Mouse (Mus musculus) midbrain, embryonic 13.5 days (tissue): ENCODE results near the gene Rfxap. TPM values are rescaled to one million over a fixed set of nuclear protein-coding genes. Genes with fewer than 3 reads are reported as not detected.

Source experiments
- ATAC-seq: fragments of 200-750 bp; cut with Nextera tagmentation; 2 replicates; pipeline ENCODE4 v1.8.0; 2017; ENCODE audit warnings: mild to moderate bottlenecking, moderate TSS enrichment, moderate library complexity
- H3K27ac ChIP-seq: fragments of 300-500 bp; sonication (generic); 2 replicates; pipeline ENCODE4 v1.5.1; 2015; ENCODE audit warnings: inconsistent platforms, mild to moderate bottlenecking, moderate library complexity
- H3K27me3 ChIP-seq: fragments of 300-500 bp; sonication (generic); 2 replicates; pipeline ENCODE4 v1.6.1; 2015; ENCODE audit warnings: mild to moderate bottlenecking, inconsistent platforms
- H3K36me3 ChIP-seq: fragments of 300-500 bp; sonication (generic); 2 replicates; pipeline ENCODE4 v1.6.1; 2015; ENCODE audit warnings: mild to moderate bottlenecking, inconsistent platforms
- H3K4me1 ChIP-seq: fragments of 300-500 bp; sonication (generic); replicated peaks from 2 replicates; pipeline ENCODE4 v1.6.1; 2015; ENCODE audit warnings: inconsistent platforms
- H3K4me2 ChIP-seq: fragments of 300-500 bp; sonication (generic); replicated peaks from 2 replicates; pipeline ENCODE4 v1.6.1; 2015; ENCODE audit warnings: moderate library complexity, mild to moderate bottlenecking, inconsistent platforms
- H3K4me3 ChIP-seq: fragments of 300-500 bp; sonication (generic); replicated peaks from 2 replicates; pipeline ENCODE4 v1.5.1; 2015; ENCODE audit warnings: mild to moderate bottlenecking, inconsistent platforms
- H3K9ac ChIP-seq: fragments of 300-500 bp; sonication (generic); replicated peaks from 2 replicates; pipeline ENCODE4 v1.6.1; 2015; ENCODE audit warnings: mild to moderate bottlenecking, inconsistent platforms
- H3K9me3 ChIP-seq: fragments of 300-500 bp; sonication (generic); 2 replicates; pipeline ENCODE4 v1.6.1; 2016; ENCODE audit warnings: mild to moderate bottlenecking, inconsistent platforms
- WGBS: fragments of 180-500 bp; shearing (Covaris S2); methylation state at CpG from one replicate; pipeline ENCODE4 v1.1.7; 2015; 5-methylcytosine and 5-hydroxymethylcytosine counted together
- polyA plus RNA-seq: library from polyadenylated mRNA; unstranded; fragments of >200 nt; fragmentation: Nextera tagmentation; extraction: Ambion mirVana; gene quantifications from 2 replicates; pipeline ENCODE4 v1.2.1, GENCODE M21; 2015

Gene Rfxap
- 29.7 and 40.0 TPM in 2 replicates for polyA plus RNA-seq

GRCm38 (mm10) chr3:54807666-54808217, at the start of gene Rfxap:
Gene Rfxap, minus strand, starts transcription at chr3:54807791.
- Histone ChIP-seq H3K27ac (peak within 1 kb of the TSS; percentile 97), H3K9me3 (no peaks in the 10 kb centered on the region), H3K9ac (peak within 1 kb of the TSS; percentile 90), H3K4me2 (peak within 1 kb of the TSS; percentile 97), H3K4me1 (peaks cover 24% of the 10 kb centered on the region), H3K4me3 (peak within 1 kb of the TSS; percentile 82), H3K36me3 (peaks cover 17% of the 10 kb centered on the region), H3K27me3 (peaks cover 3% of the 10 kb centered on the region; the same call in 1 of the 2 replicates)
- peak; percentile 95 for ATAC-seq
- under 1% methylated on average over 52 of the region's 52 CpGs for WGBS

- 0 out of 2 replicates have a peak, but pooled peaks have one; percentile 37 for ATAC-seq
- 50% methylated on average over 2 of the region's 2 CpGs for WGBS
Observed at GRCm38 (mm10) chr3:54835421-54835820, 27.8 kb upstream of the Rfxap start.

DNA sequence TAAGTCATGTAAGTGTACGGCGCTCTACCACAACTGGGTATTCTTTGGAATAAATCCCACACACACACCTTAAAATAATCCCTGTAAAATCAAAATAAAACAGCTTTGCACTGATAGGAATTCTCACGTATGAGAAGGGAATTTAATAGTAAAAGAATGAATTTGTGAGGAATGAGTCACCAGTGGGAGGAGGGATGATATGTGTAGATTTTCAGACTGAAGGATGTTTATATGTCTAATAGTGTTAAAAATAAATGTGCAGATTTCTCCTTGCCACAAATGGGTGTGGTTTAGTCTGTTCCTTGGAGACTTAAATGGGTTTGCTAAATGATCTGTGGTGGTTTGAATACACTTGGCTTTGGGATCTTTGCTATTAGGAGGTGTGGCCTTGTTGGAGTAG, 24.9 kb upstream of the Rfxap start:
- no peak for ATAC-seq
- Histone ChIP-seq H3K9me3 (no peaks in the 10 kb centered on the region), H3K9ac (no peak overlapping the region), H3K36me3 (no peaks in the 10 kb centered on the region), H3K27ac (no peak overlapping the region), H3K4me2 (no peak overlapping the region), H3K4me1 (no peaks in the 10 kb centered on the region), H3K27me3 (no peaks in the 10 kb centered on the region), H3K4me3 (no peak overlapping the region)
- WGBS, result 90% methylated on average over 3 of the region's 3 CpGs

More at GRCm38 (mm10) chr3:54835421-54835820, 27.8 kb upstream of the Rfxap start:
- no peak overlapping the region for H3K9ac ChIP-seq
- H3K27ac ChIP-seq, result no peak overlapping the region
- H3K9me3 ChIP-seq, result no peaks in the 10 kb centered on the region
- H3K4me3 ChIP-seq, result no peak overlapping the region
- H3K4me2 ChIP-seq, result no peak overlapping the region
- no peaks in the 10 kb centered on the region for H3K27me3 ChIP-seq
- H3K4me1 ChIP-seq, result no peaks in the 10 kb centered on the region
- no peaks in the 10 kb centered on the region for H3K36me3 ChIP-seq

DNA sequence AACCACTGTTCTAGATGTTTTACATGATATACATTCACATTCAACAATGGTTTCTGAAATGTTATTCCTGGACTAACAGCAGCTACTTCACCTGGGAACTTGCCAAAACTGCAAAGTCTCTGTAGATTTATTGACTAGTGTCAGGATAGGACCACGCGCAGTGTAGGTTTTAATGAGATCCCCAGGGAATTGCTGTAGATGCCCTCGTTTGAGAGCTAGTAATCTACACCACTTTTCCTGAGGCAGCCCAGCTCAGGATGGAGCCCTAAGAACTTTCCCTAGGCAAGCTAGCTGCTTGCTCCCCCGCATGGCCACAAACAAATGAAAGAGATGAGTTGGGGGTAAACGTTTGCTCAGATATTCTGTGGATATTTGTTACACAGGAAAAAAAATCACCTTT, 14.9 kb upstream of the Rfxap start:
- Histone ChIP-seq H3K27me3 (no peaks in the 10 kb centered on the region), H3K4me3 (no peak overlapping the region), H3K4me1 (no peaks in the 10 kb centered on the region), H3K9me3 (no peaks in the 10 kb centered on the region), H3K36me3 (no peaks in the 10 kb centered on the region), H3K9ac (no peak overlapping the region), H3K27ac (no peak overlapping the region), H3K4me2 (no peak overlapping the region)
- WGBS, result 69% methylated on average over 5 of the region's 5 CpGs
- ATAC-seq, result no peak

GRCm38 (mm10) chr3:54815292-54815691, 7.7 kb upstream of the Rfxap start:
- H3K9ac ChIP-seq, result no peak overlapping the region
- WGBS, result 31% methylated on average over 3 of the region's 3 CpGs
- no peak overlapping the region for H3K4me2 ChIP-seq
- H3K27ac ChIP-seq, result no peak overlapping the region
- no peak overlapping the region for H3K4me3 ChIP-seq
- H3K36me3 ChIP-seq, result no peaks in the 10 kb centered on the region
- ATAC-seq, result no peak
- no peaks in the 10 kb centered on the region for H3K9me3 ChIP-seq
- H3K27me3 ChIP-seq, result no peaks in the 10 kb centered on the region
- no peaks in the 10 kb centered on the region for H3K4me1 ChIP-seq

- Histone ChIP-seq H3K4me3 (no peak overlapping the region), H3K27me3 (no peaks in the 10 kb centered on the region), H3K4me1 (no peaks in the 10 kb centered on the region), H3K9me3 (no peaks in the 10 kb centered on the region), H3K36me3 (no peaks in the 10 kb centered on the region), H3K27ac (no peak overlapping the region), H3K9ac (no peak overlapping the region), H3K4me2 (no peak overlapping the region)
- WGBS, result 80% methylated on average over 6 of the region's 6 CpGs
- ATAC-seq, result no peak
Observed at GRCm38 (mm10) chr3:54814622-54815021, 7.0 kb upstream of the Rfxap start.

GRCm38 (mm10) chr3:54813418-54813988, 5.9 kb upstream of the Rfxap start:
- ATAC-seq, result no peak; the same call in 1 of the 2 replicates
- WGBS, result 59% methylated on average over 6 of the region's 6 CpGs

GRCm38 (mm10) chr3:54811616-54812015, 4.0 kb upstream of the Rfxap start:
- WGBS, result 45% methylated on average over 1 of the region's 1 CpGs

More at GRCm38 (mm10) chr3:54813418-54813988, 5.9 kb upstream of the Rfxap start:
- Histone ChIP-seq H3K4me2 (no peak overlapping the region), H3K27me3 (peaks cover 3% of the 10 kb centered on the region; the same call in 1 of the 2 replicates), H3K27ac (no peak overlapping the region), H3K9ac (no peak overlapping the region), H3K36me3 (no peaks in the 10 kb centered on the region), H3K4me1 (no peaks in the 10 kb centered on the region), H3K9me3 (no peaks in the 10 kb centered on the region), H3K4me3 (no peak overlapping the region)

DNA sequence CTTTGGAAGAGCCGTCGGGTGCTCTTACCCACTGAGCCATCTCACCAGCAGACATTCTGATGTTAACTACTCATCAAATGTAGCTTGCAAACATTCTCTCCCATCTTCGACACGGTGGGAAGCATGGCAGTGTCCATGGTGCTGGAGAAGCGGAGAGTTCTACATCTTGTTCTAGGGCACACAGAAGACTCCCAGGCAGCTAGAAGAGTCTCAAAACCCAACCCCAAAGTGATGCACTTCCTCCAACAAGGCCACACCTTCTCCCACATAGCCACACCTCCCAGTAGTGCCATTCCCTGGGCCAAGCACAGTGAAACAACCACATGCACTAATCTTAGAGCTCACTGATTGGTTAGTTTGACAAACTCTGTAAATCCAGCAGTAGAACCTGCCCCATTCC, 1.5 kb upstream of the Rfxap start:
- Histone ChIP-seq H3K4me3 (no peak overlapping the region), H3K4me2 (no peak overlapping the region), H3K27me3 (peaks cover 3% of the 10 kb centered on the region; the same call in 1 of the 2 replicates), H3K27ac (no peak overlapping the region), H3K36me3 (peaks cover 5% of the 10 kb centered on the region), H3K9ac (no peak overlapping the region), H3K4me1 (peaks cover 24% of the 10 kb centered on the region), H3K9me3 (no peaks in the 10 kb centered on the region)
- 70% methylated on average over 5 of the region's 5 CpGs for WGBS
- ATAC-seq, result no peak

More at GRCm38 (mm10) chr3:54811616-54812015, 4.0 kb upstream of the Rfxap start:
- Histone ChIP-seq H3K36me3 (no peaks in the 10 kb centered on the region), H3K4me2 (no peak overlapping the region), H3K4me3 (no peak overlapping the region), H3K27me3 (peaks cover 3% of the 10 kb centered on the region; the same call in 1 of the 2 replicates), H3K27ac (no peak overlapping the region), H3K4me1 (peaks cover 8% of the 10 kb centered on the region), H3K9me3 (no peaks in the 10 kb centered on the region), H3K9ac (no peak overlapping the region)
- ATAC-seq, result no peak

DNA sequence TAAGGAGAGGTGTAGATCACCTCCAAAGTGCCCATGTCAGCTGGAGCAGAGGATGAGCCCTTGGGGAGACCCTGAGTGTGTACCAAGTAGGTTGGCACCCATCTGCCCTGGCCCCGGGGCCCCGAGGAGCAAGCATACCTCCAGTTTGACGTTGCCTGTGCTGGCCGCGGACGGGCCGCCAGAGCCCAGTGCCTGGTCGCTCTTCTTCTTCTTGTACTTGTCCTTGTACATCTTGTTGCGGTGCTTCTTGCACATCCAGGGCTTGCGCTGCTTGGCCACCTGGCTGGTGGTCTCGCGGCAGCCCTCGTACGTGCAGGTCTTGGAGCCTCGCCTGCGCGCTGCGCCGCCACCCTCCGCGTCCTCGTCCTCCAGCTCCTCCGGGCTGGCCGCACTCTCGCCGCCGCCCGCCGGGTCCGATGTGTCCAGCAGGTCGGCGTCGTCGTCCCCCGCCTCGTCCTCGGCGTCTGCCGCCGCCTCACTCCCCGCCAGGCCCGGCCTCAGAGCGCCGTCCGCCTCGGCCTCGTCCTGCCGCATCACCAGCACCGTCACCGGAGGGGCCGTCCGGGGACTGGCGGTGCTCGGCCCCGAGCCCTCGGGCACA, 430 bp downstream of the Rfxap start:
- ATAC-seq, result no peak
- Histone ChIP-seq H3K27ac (peak overlapping the region; percentile 97), H3K36me3 (peaks cover 17% of the 10 kb centered on the region), H3K9me3 (no peaks in the 10 kb centered on the region), H3K4me2 (peak overlapping the region; percentile 97), H3K4me1 (peaks cover 24% of the 10 kb centered on the region), H3K4me3 (peak overlapping the region; percentile 82), H3K27me3 (peaks cover 3% of the 10 kb centered on the region; the same call in 1 of the 2 replicates), H3K9ac (peak overlapping the region; percentile 90)
- under 1% methylated on average over 53 of the region's 56 CpGs for WGBS

DNA sequence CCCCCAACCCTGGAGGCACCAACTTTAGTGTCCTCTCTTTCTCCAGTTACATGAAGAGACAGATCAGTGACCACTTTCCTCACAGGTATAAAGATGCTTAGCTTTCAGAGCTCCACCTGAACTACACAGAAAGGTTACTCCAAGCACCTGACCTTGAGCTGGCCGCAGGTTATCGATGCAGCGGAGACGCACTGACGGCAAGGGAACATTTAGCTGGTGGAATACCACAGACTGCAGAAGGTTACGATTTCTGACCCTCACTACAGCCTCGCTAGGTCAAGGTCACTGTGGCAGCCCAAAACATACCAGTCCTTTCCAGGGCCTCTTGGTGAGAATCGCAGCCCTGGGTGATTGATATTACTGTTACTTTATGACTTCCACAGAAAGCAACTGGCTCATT, 3.9 kb downstream of the Rfxap start:
- H3K9me3 ChIP-seq, result no peaks in the 10 kb centered on the region
- H3K4me1 ChIP-seq, result peaks cover 24% of the 10 kb centered on the region
- no peak overlapping the region for H3K4me3 ChIP-seq
- H3K36me3 ChIP-seq, result peaks cover 17% of the 10 kb centered on the region
- no peak overlapping the region for H3K4me2 ChIP-seq
- H3K9ac ChIP-seq, result no peak overlapping the region
- H3K27me3 ChIP-seq, result no peaks in the 10 kb centered on the region
- no peak for ATAC-seq
- H3K27ac ChIP-seq, result no peak overlapping the region
- WGBS, result 96% methylated on average over 8 of the region's 8 CpGs

- Histone ChIP-seq H3K27ac (no peak overlapping the region), H3K36me3 (no peaks in the 10 kb centered on the region), H3K4me2 (no peak overlapping the region), H3K4me3 (no peak overlapping the region), H3K4me1 (no peaks in the 10 kb centered on the region), H3K27me3 (no peaks in the 10 kb centered on the region), H3K9ac (no peak overlapping the region), H3K9me3 (peaks cover 9% of the 10 kb centered on the region)
- WGBS, result 40% methylated on average over 16 of the region's 16 CpGs
- ATAC-seq, result peak; percentile 76; the same call in 1 of the 2 replicates
Observed at GRCm38 (mm10) chr3:54797211-54797610, 10.4 kb downstream of the Rfxap start.
